Mouse (Mus musculus): ENCODE results near the gene Kcnj12. TPM values are rescaled to one million over a fixed set of nuclear protein-coding genes. Genes with fewer than 3 reads are reported as not detected.

The Kcnj12 gene
- polyA plus RNA-seq, 1 experiment from 2014 or later: 4.2 TPM

GRCm38 (mm10) chr11:61023416-61024200 is 1.2 kb downstream of the Kcnj12 start:
- WGBS: 52% methylated on average over 9 of the region's 9 CpGs
- peaks cover 37% of the 10 kb centered on the region for H3K4me1 ChIP-seq (ENCODE audit: control insufficient read depth, insufficient read depth, low read depth, low read length)
- H3K27ac ChIP-seq (ENCODE audit: low read depth, low read length): no peak overlapping the region
- H3K27me3 ChIP-seq (replicated peaks; ENCODE audit: control insufficient read depth, insufficient read depth, low read length): peaks cover 20% of the 10 kb centered on the region
- peak overlapping the region; percentile 83 for H3K4me2 ChIP-seq (ENCODE audit: low read length)
- H3K9ac ChIP-seq (ENCODE audit: low read depth, low read length): peak overlapping the region; percentile 81
- peak overlapping the region; percentile 76 for H3K4me3 ChIP-seq (ENCODE audit: low read length)
- H3K36me3 ChIP-seq (ENCODE audit: control insufficient read depth, insufficient read depth, low read length): no peaks in the 10 kb centered on the region
- ATAC-seq: no peak
- no peaks in the 10 kb centered on the region for H3K9me3 ChIP-seq (ENCODE audit: control insufficient read depth, low read length)

- H3K4me2 ChIP-seq (ENCODE audit: low read length): peak overlapping the region; percentile 83
- peaks cover 37% of the 10 kb centered on the region for H3K4me1 ChIP-seq (ENCODE audit: control insufficient read depth, insufficient read depth, low read depth, low read length)
- peaks cover 20% of the 10 kb centered on the region for H3K27me3 ChIP-seq (replicated peaks; ENCODE audit: control insufficient read depth, insufficient read depth, low read length)
- no peaks in the 10 kb centered on the region for H3K9me3 ChIP-seq (ENCODE audit: control insufficient read depth, low read length)
- H3K36me3 ChIP-seq (ENCODE audit: control insufficient read depth, insufficient read depth, low read length): no peaks in the 10 kb centered on the region
- H3K9ac ChIP-seq (ENCODE audit: low read depth, low read length): no peak overlapping the region
- no peak overlapping the region for H3K27ac ChIP-seq (ENCODE audit: low read depth, low read length)
- H3K4me3 ChIP-seq (ENCODE audit: low read length): no peak overlapping the region
- 76% methylated on average over 6 of the region's 6 CpGs for WGBS
- no peak for ATAC-seq
Observed at GRCm38 (mm10) chr11:61024388-61024787, 2.0 kb downstream of the Kcnj12 start.

GRCm38 (mm10) chr11:61024996-61025395 is 2.6 kb downstream of the Kcnj12 start:
- 30% methylated on average over 6 of the region's 6 CpGs for WGBS
- no peak overlapping the region for H3K4me3 ChIP-seq (ENCODE audit: low read length)
- peaks cover 37% of the 10 kb centered on the region for H3K4me1 ChIP-seq (ENCODE audit: control insufficient read depth, insufficient read depth, low read depth, low read length)
- no peaks in the 10 kb centered on the region for H3K36me3 ChIP-seq (ENCODE audit: control insufficient read depth, insufficient read depth, low read length)
- H3K4me2 ChIP-seq (ENCODE audit: low read length): peak overlapping the region; percentile 25; the same call in 1 of the 2 replicates
- ATAC-seq: peak; percentile 77
- peak overlapping the region; percentile 61; the same call in 1 of the 2 replicates for H3K27ac ChIP-seq (ENCODE audit: low read depth, low read length)
- peaks cover 20% of the 10 kb centered on the region for H3K27me3 ChIP-seq (replicated peaks; ENCODE audit: control insufficient read depth, insufficient read depth, low read length)
- H3K9me3 ChIP-seq (ENCODE audit: control insufficient read depth, low read length): no peaks in the 10 kb centered on the region
- H3K9ac ChIP-seq (ENCODE audit: low read depth, low read length): peak overlapping the region; percentile 25; the same call in 1 of the 2 replicates

GRCm38 (mm10) chr11:61025594-61025993 is 3.2 kb downstream of the Kcnj12 start:
- peaks cover 20% of the 10 kb centered on the region for H3K27me3 ChIP-seq (replicated peaks; ENCODE audit: control insufficient read depth, insufficient read depth, low read length)
- no peak for ATAC-seq
- H3K9me3 ChIP-seq (ENCODE audit: control insufficient read depth, low read length): no peaks in the 10 kb centered on the region
- H3K4me2 ChIP-seq (ENCODE audit: low read length): no peak overlapping the region
- H3K4me3 ChIP-seq (ENCODE audit: low read length): no peak overlapping the region
- 61% methylated on average over 7 of the region's 7 CpGs for WGBS
- H3K36me3 ChIP-seq (ENCODE audit: control insufficient read depth, insufficient read depth, low read length): no peaks in the 10 kb centered on the region
- peaks cover 37% of the 10 kb centered on the region for H3K4me1 ChIP-seq (ENCODE audit: control insufficient read depth, insufficient read depth, low read depth, low read length)
- peak overlapping the region; percentile 25; the same call in 1 of the 2 replicates for H3K9ac ChIP-seq (ENCODE audit: low read depth, low read length)
- H3K27ac ChIP-seq (ENCODE audit: low read depth, low read length): no peak overlapping the region

GRCm38 (mm10) chr11:61026381-61026780 is 4.0 kb downstream of the Kcnj12 start:
- H3K4me1 ChIP-seq (ENCODE audit: control insufficient read depth, insufficient read depth, low read depth, low read length): peaks cover 33% of the 10 kb centered on the region
- no peak overlapping the region for H3K4me3 ChIP-seq (ENCODE audit: low read length)
- ATAC-seq: no peak
- no peak overlapping the region for H3K9ac ChIP-seq (ENCODE audit: low read depth, low read length)
- H3K9me3 ChIP-seq (ENCODE audit: control insufficient read depth, low read length): no peaks in the 10 kb centered on the region
- no peak overlapping the region for H3K27ac ChIP-seq (ENCODE audit: low read depth, low read length)
- 86% methylated on average over 6 of the region's 6 CpGs for whole genome bisulfite sequencing
- H3K36me3 ChIP-seq (ENCODE audit: control insufficient read depth, insufficient read depth, low read length): no peaks in the 10 kb centered on the region
- no peak overlapping the region for H3K4me2 ChIP-seq (ENCODE audit: low read length)
- peaks cover 15% of the 10 kb centered on the region for H3K27me3 ChIP-seq (replicated peaks; ENCODE audit: control insufficient read depth, insufficient read depth, low read length)

GRCm38 (mm10) chr11:61027160-61027559 is 4.8 kb downstream of the Kcnj12 start:
- 48% methylated on average over 4 of the region's 4 CpGs for WGBS
- Histone ChIP-seq H3K9me3 (ENCODE audit: control insufficient read depth, low read length) (no peaks in the 10 kb centered on the region), H3K27me3 (replicated peaks; ENCODE audit: control insufficient read depth, insufficient read depth, low read length) (peaks cover 10% of the 10 kb centered on the region), H3K4me2 (ENCODE audit: low read length) (no peak overlapping the region), H3K4me1 (ENCODE audit: control insufficient read depth, insufficient read depth, low read depth, low read length) (peaks cover 27% of the 10 kb centered on the region), H3K4me3 (ENCODE audit: low read length) (no peak overlapping the region), H3K36me3 (ENCODE audit: control insufficient read depth, insufficient read depth, low read length) (no peaks in the 10 kb centered on the region), H3K9ac (ENCODE audit: low read depth, low read length) (no peak overlapping the region), H3K27ac (ENCODE audit: low read depth, low read length) (no peak overlapping the region)
- ATAC-seq: no peak

GRCm38 (mm10) chr11:61028211-61028950 is 6.0 kb downstream of the Kcnj12 start:
- H3K27ac ChIP-seq (ENCODE audit: low read depth, low read length): no peak overlapping the region
- H3K4me3 ChIP-seq (ENCODE audit: low read length): no peak overlapping the region
- peaks cover 6% of the 10 kb centered on the region; the same call in 1 of the 2 replicates for H3K27me3 ChIP-seq (replicated peaks; ENCODE audit: control insufficient read depth, insufficient read depth, low read length)
- WGBS: 63% methylated on average over 11 of the region's 11 CpGs
- H3K4me1 ChIP-seq (ENCODE audit: control insufficient read depth, insufficient read depth, low read depth, low read length): peaks cover 23% of the 10 kb centered on the region
- H3K4me2 ChIP-seq (ENCODE audit: low read length): no peak overlapping the region
- no peaks in the 10 kb centered on the region for H3K36me3 ChIP-seq (ENCODE audit: control insufficient read depth, insufficient read depth, low read length)
- no peak for ATAC-seq
- no peak overlapping the region for H3K9ac ChIP-seq (ENCODE audit: low read depth, low read length)
- no peaks in the 10 kb centered on the region for H3K9me3 ChIP-seq (ENCODE audit: control insufficient read depth, low read length)

- no peaks in the 10 kb centered on the region for H3K9me3 ChIP-seq (ENCODE audit: control insufficient read depth, low read length)
- H3K9ac ChIP-seq (ENCODE audit: low read depth, low read length): no peak overlapping the region
- no peak overlapping the region for H3K4me3 ChIP-seq (ENCODE audit: low read length)
- ATAC-seq: no peak
- H3K4me1 ChIP-seq (ENCODE audit: control insufficient read depth, insufficient read depth, low read depth, low read length): peaks cover 14% of the 10 kb centered on the region
- H3K4me2 ChIP-seq (ENCODE audit: low read length): no peak overlapping the region
- H3K27ac ChIP-seq (ENCODE audit: low read depth, low read length): no peak overlapping the region
- WGBS: 58% methylated on average over 4 of the region's 4 CpGs
- H3K27me3 ChIP-seq (replicated peaks; ENCODE audit: control insufficient read depth, insufficient read depth, low read length): peaks cover 1% of the 10 kb centered on the region; the same call in 1 of the 2 replicates
- no peaks in the 10 kb centered on the region for H3K36me3 ChIP-seq (ENCODE audit: control insufficient read depth, insufficient read depth, low read length)
Observed at GRCm38 (mm10) chr11:61029116-61029740, 6.9 kb downstream of the Kcnj12 start.
